In genomic region chr14:79658286-79658685, GRCm38 (mm10) we compare ENCODE assay signal across 9 mouse cellular contexts. TPM values are rescaled to one million over a fixed set of nuclear protein-coding genes. Genes with fewer than 3 reads are reported as not detected.
DNase-seq lines count a peak whose midpoint lies in the region; ATAC-seq and TF ChIP-seq lines count a peak whose summit lies in the region.
"Had no signal": no experiment of that assay in that cellular context is flagged by ENCODE, and none has a peak within 500 bp of the region (broad histone marks: within the 10 kb centered on the region; RNA-seq: fewer than 3 reads in every experiment).

No protein-coding gene starts in this region.

- H3K9me3 ChIP-seq in embryonic facial prominence, embryonic 12.5 days: no peaks in the 10 kb centered on the region
- H3K9me3 ChIP-seq in heart, postnatal 0 days (replicated peaks; ENCODE audit: control insufficient read depth, low read length): no peaks in the 10 kb centered on the region
- H3K9me3 ChIP-seq: G1E had no signal

- WGBS in embryonic facial prominence, embryonic 12.5 days: 47% methylated on average over 5 of the region's 5 CpGs
- WGBS in heart, postnatal 0 days: 71% methylated on average over 5 of the region's 5 CpGs

- peaks cover 5% of the 10 kb centered on the region; the same call in 1 of the 2 replicates for H3K27me3 ChIP-seq in embryonic facial prominence, embryonic 12.5 days
- H3K27me3 ChIP-seq in heart, postnatal 0 days (ENCODE audit: control insufficient read depth, insufficient read depth, low read length): no peaks in the 10 kb centered on the region

- TF ChIP-seq EP300 in heart, postnatal 0 days (IDR thresholded peaks at IDR 0.05; ENCODE audit: low read depth): no peak

- H3K27ac ChIP-seq in embryonic facial prominence, embryonic 12.5 days: peak overlapping the region; percentile 69
- peak overlapping the region; percentile 8; the same call in 1 of the 2 replicates for H3K27ac ChIP-seq in heart, postnatal 0 days (ENCODE audit: low read depth)

- no peak for ATAC-seq in embryonic facial prominence, embryonic 12.5 days (ENCODE audit: insufficient number of reproducible peaks, insufficient read depth, low FRiP score, low TSS enrichment)
- ATAC-seq in heart, postnatal 0 days (ENCODE audit: insufficient read depth, low read depth): no peak

- H3K4me2 ChIP-seq in embryonic facial prominence, embryonic 12.5 days (replicated peaks): no peak overlapping the region
- H3K4me2 ChIP-seq in heart, postnatal 0 days (ENCODE audit: low read depth, low read length): no peak overlapping the region

- H3K9ac ChIP-seq in embryonic facial prominence, embryonic 12.5 days: no peak overlapping the region
- H3K9ac ChIP-seq in heart, postnatal 0 days (replicated peaks; ENCODE audit: low read depth, low read length): no peak overlapping the region

- no peak overlapping the region for H3K4me3 ChIP-seq in embryonic facial prominence, embryonic 12.5 days
- H3K4me3 ChIP-seq in heart, postnatal 0 days (ENCODE audit: low read depth, low read length): no peak overlapping the region

- no peaks in the 10 kb centered on the region for H3K36me3 ChIP-seq in embryonic facial prominence, embryonic 12.5 days
- H3K36me3 ChIP-seq in heart, postnatal 0 days (replicated peaks; ENCODE audit: control insufficient read depth, insufficient read depth, low read length): no peaks in the 10 kb centered on the region
- H3K36me3 ChIP-seq: G1E had no signal

- peak; percentile 79 for DNase-seq in brain, adult 2 months (ENCODE audit: low read depth, low spot score)
- no peak for DNase-seq in heart, postnatal 0 days (ENCODE audit: low spot score)
- DNase-seq in left cerebral cortex, adult 8-10 months (ENCODE audit: low spot score in 2 of 2): peak; percentile 23 to 54
- DNase-seq in skeletal muscle tissue, adult 2 months (ENCODE audit: low read depth, low spot score): peak; percentile 27
- no peak for DNase-seq in thymus, postnatal 36 days
- no peak for DNase-seq in spleen, postnatal 14 days (ENCODE audit: low spot score in 2 of 2)
- DNase-seq in thymus, adult 18-20 months: no peak

- no peak for TF ChIP-seq CTCF in heart, postnatal 0 days (IDR thresholded peaks at IDR 0.05; ENCODE audit: low read depth)

- 0 out of 2 replicates have a peak, but pooled peaks cover 8% of the 10 kb centered on the region for H3K4me1 ChIP-seq in embryonic facial prominence, embryonic 12.5 days
- peaks cover 9% of the 10 kb centered on the region; the same call in 1 of the 2 replicates for H3K4me1 ChIP-seq in heart, postnatal 0 days (ENCODE audit: control insufficient read depth, insufficient read depth)

RNA-seq across cellular contexts. Expression of gene Cnmd, which starts 3.7 kb away (rescaled TPM):
- polyA plus RNA-seq in embryonic facial prominence, embryonic 12.5 days (2016; fragmentation: Nextera tagmentation; extraction: Ambion mirVana): 39.4 and 51.2 TPM in 2 replicates
- total RNA-seq in heart, postnatal 0 days (2014; rRNA removed; ENCODE audit: low replicate concordance): not detected in 2 replicates
- polyA plus RNA-seq in heart, postnatal 0 days (2015; fragmentation: Nextera tagmentation; extraction: Ambion mirVana): 0.82 and 0.98 TPM in 2 replicates
- 1 to 10 TPM; 1.2 to 2.7 (median 1.8) TPM for total RNA-seq in left cerebral cortex, adult 8-10 months (2022)
- polyA plus RNA-seq: G1E had no signal

Comparison
In these comparisons a context has a peak if more than half of its experiments do, and no peak if none do; other contexts are left out.
1. DNase-seq: peak in brain, adult 2 months (single experiment), left cerebral cortex, adult 8-10 months (2 of 2) and skeletal muscle tissue, adult 2 months (single experiment); none in heart, postnatal 0 days (single experiment), thymus, postnatal 36 days (0 of 2), spleen, postnatal 14 days (0 of 2) and thymus, adult 18-20 months (0 of 2).